Mouse (Mus musculus) embryonic facial prominence, embryonic 15.5 days (tissue): ENCODE measurements at regions not wholly inside any gene's neighbourhood (a gene's known extent, or its start where the extent isn't known, plus 50 kb on each side); places are given as distances from the start of the nearest gene placed in this dataset.

ENCODE experiments used
- ATAC-seq: fragments of 200-750 bp; cut with Nextera tagmentation; 2 replicates; pipeline ENCODE4 v1.8.0; 2017; ENCODE audit warnings: low read depth, moderate TSS enrichment; ENCODE audit not compliant: insufficient number of reproducible peaks, low FRiP score, low TSS enrichment
- H3K27ac ChIP-seq: fragments of 300-500 bp; sonication (generic); replicated peaks from 2 replicates; pipeline ENCODE4 v1.5.1; 2015; ENCODE audit warnings: mild to moderate bottlenecking, inconsistent platforms
- H3K27me3 ChIP-seq: fragments of 300-500 bp; sonication (generic); 2 replicates; pipeline ENCODE4 v1.6.1; 2015; ENCODE audit warnings: inconsistent platforms
- H3K36me3 ChIP-seq: fragments of 300-500 bp; sonication (generic); 2 replicates; pipeline ENCODE4 v1.6.1; 2015; ENCODE audit warnings: mild to moderate bottlenecking, inconsistent platforms
- H3K4me1 ChIP-seq: fragments of 300-500 bp; sonication (generic); 2 replicates; pipeline ENCODE4 v1.6.1; 2015; ENCODE audit warnings: inconsistent platforms
- H3K4me2 ChIP-seq: fragments of 300-500 bp; sonication (generic); replicated peaks from 2 replicates; pipeline ENCODE4 v1.6.1; 2015; ENCODE audit warnings: mild to moderate bottlenecking, inconsistent platforms
- H3K4me3 ChIP-seq: fragments of 300-500 bp; sonication (generic); replicated peaks from 2 replicates; pipeline ENCODE4 v1.5.1; 2015; ENCODE audit warnings: mild to moderate bottlenecking, inconsistent platforms
- H3K9ac ChIP-seq: fragments of 300-500 bp; sonication (generic); 2 replicates; pipeline ENCODE4 v1.6.1; 2015; ENCODE audit warnings: inconsistent platforms
- H3K9me3 ChIP-seq: fragments of 300-500 bp; sonication (generic); replicated peaks from 2 replicates; pipeline ENCODE4 v1.6.1; 2016; ENCODE audit warnings: inconsistent platforms
- WGBS: fragments of 180-500 bp; shearing (Covaris S2); methylation state at CpG from one replicate; pipeline ENCODE4 v1.1.7; 2015; 5-methylcytosine and 5-hydroxymethylcytosine counted together

- no peak for ATAC-seq
- Histone ChIP-seq H3K9ac (no peak overlapping the region), H3K27ac (no peak overlapping the region), H3K4me3 (no peak overlapping the region), H3K4me2 (no peak overlapping the region), H3K9me3 (no peaks in the 10 kb centered on the region), H3K27me3 (no peaks in the 10 kb centered on the region), H3K36me3 (no peaks in the 10 kb centered on the region), H3K4me1 (peaks cover 14% of the 10 kb centered on the region; the same call in 1 of the 2 replicates)
- 62% methylated on average over 3 of the region's 3 CpGs for WGBS
These were observed 94.9 kb upstream of the St8sia2 start for GRCm38 (mm10) chr7:74108347-74108746.

- peaks cover 14% of the 10 kb centered on the region; the same call in 1 of the 2 replicates for H3K4me1 ChIP-seq
- peak; percentile 63 for ATAC-seq
- H3K4me3 ChIP-seq, result no peak overlapping the region
- WGBS, result 34% methylated on average over 5 of the region's 5 CpGs
- H3K9me3 ChIP-seq, result no peaks in the 10 kb centered on the region
- H3K9ac ChIP-seq, result no peak overlapping the region
- no peak overlapping the region for H3K27ac ChIP-seq
- H3K4me2 ChIP-seq, result no peak overlapping the region
- H3K36me3 ChIP-seq, result no peaks in the 10 kb centered on the region
- H3K27me3 ChIP-seq, result no peaks in the 10 kb centered on the region
These were observed 93.9 kb upstream of the St8sia2 start for GRCm38 (mm10) chr7:74107176-74107928.

GRCm38 (mm10) chr7:74091402-74092025 is 78.0 kb upstream of the St8sia2 start:
- Histone ChIP-seq H3K27me3 (no peaks in the 10 kb centered on the region), H3K9me3 (no peaks in the 10 kb centered on the region), H3K4me2 (no peak overlapping the region), H3K36me3 (no peaks in the 10 kb centered on the region), H3K4me1 (no peaks in the 10 kb centered on the region), H3K4me3 (no peak overlapping the region), H3K9ac (no peak overlapping the region), H3K27ac (no peak overlapping the region)
- WGBS, result 47% methylated on average over 3 of the region's 3 CpGs
- ATAC-seq, result no peak

GRCm38 (mm10) chr7:74080846-74081235 is 67.4 kb upstream of the St8sia2 start:
- ATAC-seq, result no peak
- Histone ChIP-seq H3K4me2 (no peak overlapping the region), H3K27ac (no peak overlapping the region), H3K4me3 (no peak overlapping the region), H3K9ac (no peak overlapping the region), H3K9me3 (no peaks in the 10 kb centered on the region), H3K4me1 (no peaks in the 10 kb centered on the region), H3K27me3 (no peaks in the 10 kb centered on the region), H3K36me3 (no peaks in the 10 kb centered on the region)
- WGBS, result 84% methylated on average over 4 of the region's 4 CpGs

- 75% methylated on average over 9 of the region's 9 CpGs for WGBS
- no peaks in the 10 kb centered on the region for H3K4me1 ChIP-seq
- no peaks in the 10 kb centered on the region for H3K27me3 ChIP-seq
- no peaks in the 10 kb centered on the region for H3K36me3 ChIP-seq
- H3K4me2 ChIP-seq, result no peak overlapping the region
- no peak for ATAC-seq
- no peaks in the 10 kb centered on the region for H3K9me3 ChIP-seq
- no peak overlapping the region for H3K27ac ChIP-seq
- no peak overlapping the region for H3K9ac ChIP-seq
- no peak overlapping the region for H3K4me3 ChIP-seq
These were observed 66.8 kb upstream of the St8sia2 start for GRCm38 (mm10) chr7:74080079-74080845.

GRCm38 (mm10) chr7:74072632-74073031 is 59.1 kb upstream of the St8sia2 start:
- no peak overlapping the region for H3K27ac ChIP-seq

GRCm38 (mm10) chr7:74070836-74071235 is 57.3 kb upstream of the St8sia2 start:
- H3K9me3 ChIP-seq, result no peaks in the 10 kb centered on the region
- no peak for ATAC-seq
- no peak overlapping the region for H3K4me3 ChIP-seq
- 85% methylated on average over 2 of the region's 2 CpGs for WGBS
- H3K9ac ChIP-seq, result no peak overlapping the region
- no peaks in the 10 kb centered on the region for H3K36me3 ChIP-seq
- H3K27ac ChIP-seq, result no peak overlapping the region
- no peaks in the 10 kb centered on the region for H3K27me3 ChIP-seq
- H3K4me2 ChIP-seq, result no peak overlapping the region
- 0 out of 2 replicates have a peak, but pooled peaks cover 4% of the 10 kb centered on the region for H3K4me1 ChIP-seq

More at GRCm38 (mm10) chr7:74072632-74073031, 59.1 kb upstream of the St8sia2 start:
- H3K4me3 ChIP-seq, result no peak overlapping the region
- H3K9me3 ChIP-seq, result no peaks in the 10 kb centered on the region
- H3K9ac ChIP-seq, result no peak overlapping the region
- 60% methylated on average over 3 of the region's 3 CpGs for WGBS
- H3K4me1 ChIP-seq, result 0 out of 2 replicates have a peak, but pooled peaks cover 4% of the 10 kb centered on the region
- no peak for ATAC-seq
- no peaks in the 10 kb centered on the region for H3K27me3 ChIP-seq
- no peaks in the 10 kb centered on the region for H3K36me3 ChIP-seq
- no peak overlapping the region for H3K4me2 ChIP-seq

GRCm38 (mm10) chr7:74065449-74066099 is 52.1 kb upstream of the St8sia2 start:
- H3K9me3 ChIP-seq, result no peaks in the 10 kb centered on the region
- no peak overlapping the region for H3K4me3 ChIP-seq
- no peak overlapping the region for H3K9ac ChIP-seq
- H3K4me1 ChIP-seq, result peaks cover 8% of the 10 kb centered on the region; the same call in 1 of the 2 replicates
- H3K4me2 ChIP-seq, result no peak overlapping the region
- 19% methylated on average over 4 of the region's 4 CpGs for WGBS
- H3K27ac ChIP-seq, result peak overlapping the region; percentile 63; the same call in 1 of the 2 replicates
- no peaks in the 10 kb centered on the region for H3K27me3 ChIP-seq
- ATAC-seq, result no peak
- no peaks in the 10 kb centered on the region for H3K36me3 ChIP-seq
